Mouse (Mus musculus): Measurements from ENCODE around the gene Traf3. TPM values are rescaled to one million over a fixed set of nuclear protein-coding genes. Genes with fewer than 3 reads are reported as not detected.

Gene Traf3
- polyA plus RNA-seq, 1 experiment from 2014 or later = 3.2 TPM

GRCm38 (mm10) chr12:111211729-111212128, 45.6 kb downstream of the Traf3 start:
- DNase-seq (no peak), ATAC-seq (ENCODE audit: low read depth) (no peak)
- Histone ChIP-seq H3K9ac (no peak overlapping the region), H3K27me3 (no peaks in the 10 kb centered on the region), H3K36me3 (no peaks in the 10 kb centered on the region), H3K27ac (no peak overlapping the region), H3K9me3 (replicated peaks) (no peaks in the 10 kb centered on the region), H3K4me3 (replicated peaks) (no peak overlapping the region), H3K4me2 (no peak overlapping the region), H3K4me1 (replicated peaks) (0 out of 2 replicates have a peak, but pooled peaks cover 3% of the 10 kb centered on the region)
- 65% methylated on average over 5 of the region's 5 CpGs for WGBS (ENCODE audit: insufficient replicate concordance)

GRCm38 (mm10) chr12:111218867-111219266, 52.7 kb downstream of the Traf3 start:
- no peak for ATAC-seq (ENCODE audit: low read depth)
- H3K4me1 ChIP-seq (replicated peaks) = peaks cover 4% of the 10 kb centered on the region; the same call in 1 of the 2 replicates
- 85% methylated on average over 6 of the region's 6 CpGs for WGBS (ENCODE audit: insufficient replicate concordance)

GRCm38 (mm10) chr12:111225197-111225780, 59.1 kb downstream of the Traf3 start:
- Histone ChIP-seq H3K9ac (no peak overlapping the region), H3K36me3 (peaks cover 33% of the 10 kb centered on the region), H3K27ac (no peak overlapping the region), H3K27me3 (no peaks in the 10 kb centered on the region), H3K4me1 (replicated peaks) (peaks cover 8% of the 10 kb centered on the region), H3K4me3 (replicated peaks) (no peak overlapping the region), H3K9me3 (replicated peaks) (no peaks in the 10 kb centered on the region), H3K4me2 (no peak overlapping the region)
- 68% methylated on average over 10 of the region's 10 CpGs for WGBS (ENCODE audit: insufficient replicate concordance)
- DNase-seq (no peak), ATAC-seq (ENCODE audit: low read depth) (no peak)

More at GRCm38 (mm10) chr12:111218867-111219266, 52.7 kb downstream of the Traf3 start:
- H3K9me3 ChIP-seq (replicated peaks) = no peaks in the 10 kb centered on the region
- no peak for DNase-seq
- H3K9ac ChIP-seq = no peak overlapping the region
- H3K27me3 ChIP-seq = no peaks in the 10 kb centered on the region
- no peak overlapping the region for H3K27ac ChIP-seq
- H3K36me3 ChIP-seq = peaks cover 26% of the 10 kb centered on the region
- H3K4me3 ChIP-seq (replicated peaks) = no peak overlapping the region
- no peak overlapping the region for H3K4me2 ChIP-seq

- Histone ChIP-seq H3K9me3 (replicated peaks) (no peaks in the 10 kb centered on the region), H3K9ac (no peak overlapping the region), H3K4me3 (replicated peaks) (no peak overlapping the region), H3K27ac (no peak overlapping the region), H3K4me2 (no peak overlapping the region), H3K36me3 (peaks cover 15% of the 10 kb centered on the region), H3K4me1 (replicated peaks) (peaks cover 8% of the 10 kb centered on the region), H3K27me3 (no peaks in the 10 kb centered on the region)
- 40% methylated on average over 4 of the region's 4 CpGs for WGBS (ENCODE audit: insufficient replicate concordance)
- DNase-seq (no peak), ATAC-seq (ENCODE audit: low read depth) (no peak)
These were observed 61.2 kb downstream of the Traf3 start for GRCm38 (mm10) chr12:111227410-111227809.

- no peak overlapping the region for H3K4me2 ChIP-seq
- H3K36me3 ChIP-seq = 0 out of 2 replicates have a peak, but pooled peaks cover 8% of the 10 kb centered on the region
- H3K4me3 ChIP-seq (replicated peaks) = no peak overlapping the region
- DNase-seq (no peak), ATAC-seq (ENCODE audit: low read depth) (no peak)
- WGBS (ENCODE audit: insufficient replicate concordance) = 89% methylated on average over 5 of the region's 5 CpGs
- peaks cover 9% of the 10 kb centered on the region for H3K4me1 ChIP-seq (replicated peaks)
- H3K27me3 ChIP-seq = no peaks in the 10 kb centered on the region
- H3K27ac ChIP-seq = no peak overlapping the region
- no peaks in the 10 kb centered on the region for H3K9me3 ChIP-seq (replicated peaks)
- no peak overlapping the region for H3K9ac ChIP-seq
These were observed 62.3 kb downstream of the Traf3 start for GRCm38 (mm10) chr12:111228488-111228887.

GRCm38 (mm10) chr12:111230793-111231192, 64.6 kb downstream of the Traf3 start:
- no peak for DNase-seq
- Histone ChIP-seq H3K9me3 (replicated peaks) (no peaks in the 10 kb centered on the region), H3K4me1 (replicated peaks) (peaks cover 14% of the 10 kb centered on the region), H3K4me3 (replicated peaks) (no peak overlapping the region), H3K27ac (no peak overlapping the region), H3K36me3 (peaks cover 3% of the 10 kb centered on the region; the same call in 1 of the 2 replicates), H3K4me2 (no peak overlapping the region), H3K27me3 (no peaks in the 10 kb centered on the region), H3K9ac (no peak overlapping the region)
- ATAC-seq (ENCODE audit: low read depth) = no peak
- 70% methylated on average over 2 of the region's 2 CpGs for WGBS (ENCODE audit: insufficient replicate concordance)

GRCm38 (mm10) chr12:111233798-111234197, 67.6 kb downstream of the Traf3 start:
- no peaks in the 10 kb centered on the region for H3K27me3 ChIP-seq
- 78% methylated on average over 4 of the region's 4 CpGs for WGBS (ENCODE audit: insufficient replicate concordance)
- H3K4me3 ChIP-seq (replicated peaks) = no peak overlapping the region
- DNase-seq = no peak
- peaks cover 9% of the 10 kb centered on the region for H3K4me1 ChIP-seq (replicated peaks)
- no peak overlapping the region for H3K9ac ChIP-seq
- H3K9me3 ChIP-seq (replicated peaks) = no peaks in the 10 kb centered on the region
- peaks cover 14% of the 10 kb centered on the region for H3K36me3 ChIP-seq
- no peak overlapping the region for H3K27ac ChIP-seq
- H3K4me2 ChIP-seq = no peak overlapping the region
- 0 out of 2 replicates have a peak, but pooled peaks have one; percentile 50 for ATAC-seq (ENCODE audit: low read depth)

GRCm38 (mm10) chr12:111234383-111234782, 68.2 kb downstream of the Traf3 start:
- Histone ChIP-seq H3K27ac (no peak overlapping the region), H3K4me2 (no peak overlapping the region), H3K9ac (no peak overlapping the region), H3K36me3 (peaks cover 14% of the 10 kb centered on the region), H3K27me3 (no peaks in the 10 kb centered on the region), H3K9me3 (replicated peaks) (no peaks in the 10 kb centered on the region), H3K4me3 (replicated peaks) (no peak overlapping the region), H3K4me1 (replicated peaks) (peaks cover 9% of the 10 kb centered on the region)
- no peak for ATAC-seq (ENCODE audit: low read depth)
- WGBS (ENCODE audit: insufficient replicate concordance) = 79% methylated on average over 9 of the region's 9 CpGs
- DNase-seq = no peak

- no peaks in the 10 kb centered on the region for H3K27me3 ChIP-seq
- no peak overlapping the region for H3K4me3 ChIP-seq (replicated peaks)
- H3K36me3 ChIP-seq = peaks cover 14% of the 10 kb centered on the region
- ATAC-seq (ENCODE audit: low read depth) (no peak), DNase-seq (no peak)
- no peaks in the 10 kb centered on the region for H3K9me3 ChIP-seq (replicated peaks)
- 73% methylated on average over 6 of the region's 6 CpGs for whole genome bisulfite sequencing (ENCODE audit: insufficient replicate concordance)
- peaks cover 9% of the 10 kb centered on the region for H3K4me1 ChIP-seq (replicated peaks)
- no peak overlapping the region for H3K27ac ChIP-seq
- no peak overlapping the region for H3K9ac ChIP-seq
- no peak overlapping the region for H3K4me2 ChIP-seq
These were observed 69.5 kb downstream of the Traf3 start for GRCm38 (mm10) chr12:111235631-111236030.

- ATAC-seq (ENCODE audit: low read depth) = no peak
- DNase-seq = no peak
- Histone ChIP-seq H3K4me3 (replicated peaks) (no peak overlapping the region), H3K36me3 (peaks cover 14% of the 10 kb centered on the region), H3K4me2 (no peak overlapping the region), H3K9me3 (replicated peaks) (no peaks in the 10 kb centered on the region), H3K27ac (no peak overlapping the region), H3K27me3 (no peaks in the 10 kb centered on the region), H3K9ac (no peak overlapping the region), H3K4me1 (replicated peaks) (peaks cover 9% of the 10 kb centered on the region)
- 84% methylated on average over 16 of the region's 16 CpGs for WGBS (ENCODE audit: insufficient replicate concordance)
These were observed 71.5 kb downstream of the Traf3 start for GRCm38 (mm10) chr12:111237611-111238188.

- Histone ChIP-seq H3K9me3 (replicated peaks) (no peaks in the 10 kb centered on the region), H3K27me3 (no peaks in the 10 kb centered on the region), H3K4me3 (replicated peaks) (no peak overlapping the region), H3K4me2 (no peak overlapping the region), H3K27ac (no peak overlapping the region), H3K9ac (no peak overlapping the region), H3K36me3 (peaks cover 19% of the 10 kb centered on the region), H3K4me1 (replicated peaks) (peaks cover 9% of the 10 kb centered on the region)
- DNase-seq (no peak), ATAC-seq (ENCODE audit: low read depth) (no peak)
- 73% methylated on average over 5 of the region's 5 CpGs for WGBS (ENCODE audit: insufficient replicate concordance)
These were observed 72.2 kb downstream of the Traf3 start for GRCm38 (mm10) chr12:111238345-111238744.

DNA sequence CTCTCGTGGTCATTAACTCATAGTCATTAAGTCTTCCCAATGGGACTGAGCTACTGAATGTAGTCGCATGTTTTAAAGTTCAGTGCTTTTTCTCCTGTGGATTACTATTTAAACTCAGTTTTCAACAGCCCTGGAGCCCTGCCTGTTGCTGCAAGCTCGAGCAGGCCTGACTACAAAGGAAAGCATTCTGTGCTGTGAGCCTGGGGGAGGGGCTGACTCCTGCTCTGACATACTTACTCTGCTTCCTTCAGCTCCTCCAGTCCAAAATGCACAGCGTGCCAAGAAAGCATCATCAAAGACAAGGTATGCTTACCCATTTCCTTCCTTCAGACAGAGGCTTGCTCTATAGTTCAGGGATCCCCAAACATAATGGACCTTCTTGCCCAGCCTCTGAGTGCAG, 72.6 kb downstream of the Traf3 start:
- no peak overlapping the region for H3K9ac ChIP-seq
- H3K27ac ChIP-seq = no peak overlapping the region
- WGBS (ENCODE audit: insufficient replicate concordance) = 68% methylated on average over 4 of the region's 4 CpGs
- no peak for DNase-seq
- ATAC-seq (ENCODE audit: low read depth) = no peak
- H3K4me3 ChIP-seq (replicated peaks) = no peak overlapping the region
- H3K27me3 ChIP-seq = no peaks in the 10 kb centered on the region
- no peaks in the 10 kb centered on the region for H3K9me3 ChIP-seq (replicated peaks)
- peaks cover 23% of the 10 kb centered on the region for H3K36me3 ChIP-seq
- H3K4me2 ChIP-seq = no peak overlapping the region
- peaks cover 6% of the 10 kb centered on the region for H3K4me1 ChIP-seq (replicated peaks)
